Comparison of ENCODE assay signal across 9 mouse cellular contexts in genomic region chr11:53769185-53769576, GRCm38 (mm10). TPM values are rescaled to one million over a fixed set of nuclear protein-coding genes. Genes with fewer than 3 reads are reported as not detected.
DNase-seq lines count a peak whose midpoint lies in the region; ATAC-seq and TF ChIP-seq lines count a peak whose summit lies in the region.
"Had no signal": no experiment of that assay in that cellular context is flagged by ENCODE, and none has a peak within 500 bp of the region (broad histone marks: within the 10 kb centered on the region; RNA-seq: fewer than 3 reads in every experiment).

No protein-coding gene starts in this region.

- H3K4me3 ChIP-seq in heart, embryonic 12.5 days: peak overlapping the region; percentile 88
- H3K4me3 ChIP-seq in ES-Bruce4 (ENCODE audit: low read depth, low read length): peak overlapping the region; percentile 31
- H3K4me3 ChIP-seq in hindbrain, embryonic 11.5 days (ENCODE audit: low read depth, low read length): peak overlapping the region; percentile 49; the same call in 1 of the 2 replicates
- no peak overlapping the region; the same call in 1 of the 2 replicates for H3K4me3 ChIP-seq in midbrain, embryonic 11.5 days (ENCODE audit: low read depth, low read length)

- H3K27ac ChIP-seq in heart, embryonic 12.5 days (ENCODE audit: poor library complexity, severe bottlenecking): no peak overlapping the region
- peak overlapping the region; percentile 28; the same call in 1 of the 2 replicates for H3K27ac ChIP-seq in ES-Bruce4 (ENCODE audit: insufficient read depth, low read length)
- no peak overlapping the region for H3K27ac ChIP-seq in hindbrain, embryonic 11.5 days (ENCODE audit: low read depth, low read length)
- no peak overlapping the region for H3K27ac ChIP-seq in midbrain, embryonic 11.5 days (ENCODE audit: low read depth, low read length)

- peaks cover 15% of the 10 kb centered on the region for H3K4me1 ChIP-seq in heart, embryonic 12.5 days (replicated peaks)
- H3K4me1 ChIP-seq in ES-Bruce4 (ENCODE audit: control insufficient read depth, insufficient read depth, low read length): peaks cover 12% of the 10 kb centered on the region
- H3K4me1 ChIP-seq in hindbrain, embryonic 11.5 days (replicated peaks; ENCODE audit: control insufficient read depth, insufficient read depth, low read length): no peaks in the 10 kb centered on the region; the same call in 1 of the 2 replicates
- H3K4me1 ChIP-seq in midbrain, embryonic 11.5 days (ENCODE audit: control insufficient read depth, insufficient read depth, low read length): peaks cover 4% of the 10 kb centered on the region

- WGBS in heart, embryonic 12.5 days: 46% methylated on average over 12 of the region's 12 CpGs
- 57% methylated on average over 12 of the region's 12 CpGs for WGBS in hindbrain, embryonic 11.5 days
- WGBS in midbrain, embryonic 11.5 days: 57% methylated on average over 12 of the region's 12 CpGs

- TF ChIP-seq CTCF in ES-Bruce4 (IDR thresholded peaks at IDR 0.05; ENCODE audit: low read depth, low read length): no peak

- peak overlapping the region; percentile 88 for H3K4me2 ChIP-seq in heart, embryonic 12.5 days
- peak overlapping the region; percentile 75 for H3K4me2 ChIP-seq in hindbrain, embryonic 11.5 days (replicated peaks; ENCODE audit: low read depth, low read length)
- H3K4me2 ChIP-seq in midbrain, embryonic 11.5 days: peak overlapping the region; percentile 98

- no peak for TF ChIP-seq EP300 in ES-Bruce4 (IDR thresholded peaks at IDR 0.05; ENCODE audit: insufficient read depth, low read depth, low read length)

- DNase-seq in heart, adult 8-10 months (ENCODE audit: low spot score): no peak
- DNase-seq in hindbrain, embryonic 11.5 days (ENCODE audit: low spot score): no peak
- no peak for DNase-seq in midbrain, embryonic 11.5 days (ENCODE audit: low spot score, missing footprints)
- DNase-seq in adrenal gland, postnatal 4 days (ENCODE audit: low spot score in 2 of 2): no peak
- no peak for DNase-seq in ovary, adult 18-20 months (ENCODE audit: low spot score)
- DNase-seq in gastrocnemius, postnatal 14 days: no peak

- H3K36me3 ChIP-seq in heart, embryonic 12.5 days: peaks cover 11% of the 10 kb centered on the region
- peaks cover 4% of the 10 kb centered on the region for H3K36me3 ChIP-seq in ES-Bruce4 (ENCODE audit: control insufficient read depth, insufficient read depth, low read length, poor library complexity, severe bottlenecking)
- no peaks in the 10 kb centered on the region for H3K36me3 ChIP-seq in hindbrain, embryonic 11.5 days (ENCODE audit: control insufficient read depth, insufficient read depth, low read length)
- no peaks in the 10 kb centered on the region for H3K36me3 ChIP-seq in midbrain, embryonic 11.5 days (ENCODE audit: control insufficient read depth, insufficient read depth, low read length)

- H3K9me3 ChIP-seq in heart, embryonic 12.5 days (replicated peaks): no peaks in the 10 kb centered on the region
- no peaks in the 10 kb centered on the region for H3K9me3 ChIP-seq in ES-Bruce4 (replicated peaks; ENCODE audit: control insufficient read depth, insufficient read depth, low read length, poor library complexity, severe bottlenecking)
- no peaks in the 10 kb centered on the region for H3K9me3 ChIP-seq in hindbrain, embryonic 11.5 days (ENCODE audit: control insufficient read depth, low read length)
- H3K9me3 ChIP-seq in midbrain, embryonic 11.5 days (ENCODE audit: control insufficient read depth, low read length): no peaks in the 10 kb centered on the region

- H3K9ac ChIP-seq in heart, embryonic 12.5 days: peak overlapping the region; percentile 85; the same call in 1 of the 2 replicates
- H3K9ac ChIP-seq in ES-Bruce4 (ENCODE audit: low read depth, poor library complexity, severe bottlenecking): 0 out of 2 replicates have a peak overlapping the region, but pooled peaks have one; percentile 16
- H3K9ac ChIP-seq in hindbrain, embryonic 11.5 days (ENCODE audit: low read depth, low read length): no peak overlapping the region
- H3K9ac ChIP-seq in midbrain, embryonic 11.5 days (ENCODE audit: low read length): no peak overlapping the region; the same call in 1 of the 2 replicates

- no peak for TF ChIP-seq POLR2A in ES-Bruce4 (IDR thresholded peaks at IDR 0.05; ENCODE audit: insufficient read depth, low read length)

- ATAC-seq in heart, embryonic 12.5 days (ENCODE audit: insufficient number of reproducible peaks, low FRiP score): no peak
- no peak for ATAC-seq in hindbrain, embryonic 11.5 days (ENCODE audit: low FRiP score)
- no peak for ATAC-seq in midbrain, embryonic 11.5 days (ENCODE audit: low FRiP score)

- intact Hi-C loops in gastrocnemius, postnatal 14 days (cut with DNase I; ENCODE audit: low total_unique reads): loop anchor here (5.0 kb wide), 1 partner anchor 78 kb away; no protein-coding TSS in a partner anchor

- peaks cover 6% of the 10 kb centered on the region for H3K27me3 ChIP-seq in heart, embryonic 12.5 days (replicated peaks)
- no peaks in the 10 kb centered on the region for H3K27me3 ChIP-seq in ES-Bruce4 (ENCODE audit: control insufficient read depth, insufficient read depth, low read length, poor library complexity, severe bottlenecking)
- H3K27me3 ChIP-seq in hindbrain, embryonic 11.5 days (ENCODE audit: control insufficient read depth, insufficient read depth, low read length): peaks cover 13% of the 10 kb centered on the region
- peaks cover 15% of the 10 kb centered on the region for H3K27me3 ChIP-seq in midbrain, embryonic 11.5 days (ENCODE audit: control insufficient read depth, insufficient read depth, low read length)

RNA-seq across cellular contexts. Expression of gene Irf1, which starts 0.6 kb away (rescaled TPM):
- polyA plus RNA-seq in heart, embryonic 12.5 days (2016; fragmentation: Nextera tagmentation; extraction: Ambion mirVana): 9.8 and 11.3 TPM in 2 replicates
- total RNA-seq in heart, adult 8-10 months (2022): 10 to 100 TPM; 15.7 to 20.1 (median 17.2) TPM
- 75.7 and 90.3 TPM in 2 replicates for polyA plus RNA-seq in ES-Bruce4 (2011; ENCODE audit: insufficient read depth, insufficient read length, low read depth, missing spikeins)
- 1.7 and 3.8 TPM in 2 replicates for polyA plus RNA-seq in hindbrain, embryonic 11.5 days (2014; fragmentation: Nextera tagmentation; extraction: Ambion mirVana)
- polyA plus RNA-seq in midbrain, embryonic 11.5 days (2014; fragmentation: Nextera tagmentation; extraction: Ambion mirVana): 2.8 and 3.7 TPM in 2 replicates
- 10 to 100 TPM; 33.6 to 40.2 TPM for total RNA-seq in adrenal gland, postnatal 4 days (2021)
- 1 to 10 TPM; 8.7 to 9.1 TPM for total RNA-seq in gastrocnemius, postnatal 14 days (2021)

RNA-seq across cellular contexts. Expression of gene Gm17334, which starts 3.8 kb away (rescaled TPM):
- 0.22 TPM in 1 of 2 replicates, not detected in the other for polyA plus RNA-seq in heart, embryonic 12.5 days (2016; fragmentation: Nextera tagmentation; extraction: Ambion mirVana)
- under 1 TPM; 0.40 to 0.60 (median 0.45) TPM for total RNA-seq in heart, adult 8-10 months (2022)
- not detected in 2 replicates for polyA plus RNA-seq in ES-Bruce4 (2011; ENCODE audit: insufficient read depth, insufficient read length, low read depth, missing spikeins)
- polyA plus RNA-seq in hindbrain, embryonic 11.5 days (2014; fragmentation: Nextera tagmentation; extraction: Ambion mirVana): not detected in 2 replicates
- not detected in 2 replicates for polyA plus RNA-seq in midbrain, embryonic 11.5 days (2014; fragmentation: Nextera tagmentation; extraction: Ambion mirVana)
- total RNA-seq in adrenal gland, postnatal 4 days (2021): 1 to 10 TPM in 1 of 2 experiments, under 1 TPM in 1; 0.82 to 1.1 TPM
- total RNA-seq in gastrocnemius, postnatal 14 days (2021): under 1 TPM; 0.23 to 0.33 TPM

RNA-seq across cellular contexts. Expression of gene Il5, which starts 48.6 kb away (rescaled TPM):
- not detected in 2 replicates for polyA plus RNA-seq in heart, embryonic 12.5 days (2016; fragmentation: Nextera tagmentation; extraction: Ambion mirVana)
- total RNA-seq in heart, adult 8-10 months (2022): under 1 TPM in 1 of 4 experiments, not detected in 3; 0.16 TPM
- polyA plus RNA-seq in ES-Bruce4 (2011; ENCODE audit: insufficient read depth, insufficient read length, low read depth, missing spikeins): not detected in 2 replicates
- 0.10 TPM in 1 of 2 replicates, not detected in the other for polyA plus RNA-seq in hindbrain, embryonic 11.5 days (2014; fragmentation: Nextera tagmentation; extraction: Ambion mirVana)
- polyA plus RNA-seq in midbrain, embryonic 11.5 days (2014; fragmentation: Nextera tagmentation; extraction: Ambion mirVana): not detected in 2 replicates
- not detected for total RNA-seq in adrenal gland, postnatal 4 days (2021)
- not detected for total RNA-seq in gastrocnemius, postnatal 14 days (2021)
- total RNA-seq: left cerebral cortex, postnatal 25 days had no signal

Comparison
In these comparisons a context has a peak if more than half of its experiments do, and no peak if none do; other contexts are left out.
1. H3K9ac ChIP-seq: peak in heart, embryonic 12.5 days (single experiment) and ES-Bruce4 (single experiment); none in hindbrain, embryonic 11.5 days (single experiment) and midbrain, embryonic 11.5 days (single experiment).
2. Peak in every context shown above with its lines, with median percentiles within 50 percentile points of each other: H3K4me2 ChIP-seq.